Mouse (Mus musculus): Measurements from ENCODE around the gene Wdr45b. TPM values are rescaled to one million over a fixed set of nuclear protein-coding genes. Genes with fewer than 3 reads are reported as not detected.
"Not testable (repeated sequence)": the region's sequence is repeated elsewhere in the genome, so short reads cannot be mapped to it uniquely, and the experiment has no call there.

Gene Wdr45b
- 10 to 100 TPM; 33.4 to 34.2 TPM for total RNA-seq (2021)
- long read RNA-seq, experiment 1, transcript Wdr45b-201 (10 exons, 2,321 nt) = major isoform, 35 of 37 reads
- long read RNA-seq, experiment 1, partial matches to known transcripts = 0 of 37 reads
- long read RNA-seq, experiment 1, other reads (novel, unspliced or antisense) = 2 of 37 reads
- long read RNA-seq, experiment 2, transcript Wdr45b-201 (10 exons, 2,321 nt) = major isoform, 18 of 21 reads
- long read RNA-seq, experiment 2, partial matches to known transcripts = 0 of 21 reads
- long read RNA-seq, experiment 2, other reads (novel, unspliced or antisense) = 3 of 21 reads

GRCm38 (mm10) chr11:121354091-121354707 lies at the start of gene Wdr45b:
Gene Wdr45b, minus strand, starts transcription at chr11:121354445.
- peak; percentile 99 for DNase-seq

GRCm38 (mm10) chr11:121392405-121392804 lies 38.2 kb upstream of the Wdr45b start:
- DNase-seq = no peak

GRCm38 (mm10) chr11:121390793-121391192 lies 36.5 kb upstream of the Wdr45b start:
- DNase-seq = no peak

GRCm38 (mm10) chr11:121388554-121388945 lies 34.3 kb upstream of the Wdr45b start:
- DNase-seq = no peak

- peak; percentile 90 to 95 for DNase-seq
Observed at GRCm38 (mm10) chr11:121387750-121388553, 33.7 kb upstream of the Wdr45b start, which contains the start of gene Rab40b. Gene Rab40b, minus strand, starts transcription at chr11:121388251.

GRCm38 (mm10) chr11:121380294-121380693 lies 26.0 kb upstream of the Wdr45b start:
- DNase-seq = no peak

GRCm38 (mm10) chr11:121378644-121379043 lies 24.4 kb upstream of the Wdr45b start:
- DNase-seq = no peak

GRCm38 (mm10) chr11:121373305-121373704 lies 19.1 kb upstream of the Wdr45b start:
- DNase-seq = no peak

GRCm38 (mm10) chr11:121370337-121370994 lies 16.2 kb upstream of the Wdr45b start:
- no peak for DNase-seq

GRCm38 (mm10) chr11:121369622-121370021 lies 15.4 kb upstream of the Wdr45b start:
- peak in 1 of 2 experiments; percentile 29 for DNase-seq

GRCm38 (mm10) chr11:121368731-121369130 lies 14.5 kb upstream of the Wdr45b start:
- DNase-seq = no peak

- DNase-seq = no peak
Observed at GRCm38 (mm10) chr11:121367170-121367707, 13.0 kb upstream of the Wdr45b start.

GRCm38 (mm10) chr11:121362212-121362611 lies 8.0 kb upstream of the Wdr45b start:
- DNase-seq = peak; percentile 15 to 45

- peak; percentile 12 to 28 for DNase-seq
Observed at GRCm38 (mm10) chr11:121353326-121354090, 737 bp downstream of the Wdr45b start.

GRCm38 (mm10) chr11:121348727-121349126 lies 5.5 kb downstream of the Wdr45b start:
- not testable (repeated sequence) for DNase-seq

GRCm38 (mm10) chr11:121348166-121348565 lies 6.1 kb downstream of the Wdr45b start:
- no peak for DNase-seq

- peak; percentile 67 to 82 for DNase-seq
Observed at GRCm38 (mm10) chr11:121347036-121347435, 7.2 kb downstream of the Wdr45b start.

- not testable (repeated sequence) for DNase-seq
Observed at GRCm38 (mm10) chr11:121342423-121342822, 11.8 kb downstream of the Wdr45b start.

GRCm38 (mm10) chr11:121340287-121340686 lies 14.0 kb downstream of the Wdr45b start:
- no peak for DNase-seq

- no peak for DNase-seq
Observed at GRCm38 (mm10) chr11:121339647-121340046, 14.6 kb downstream of the Wdr45b start.

- DNase-seq = no peak
Observed at GRCm38 (mm10) chr11:121331641-121332040, 22.6 kb downstream of the Wdr45b start.

Data from heart, adult 18-20 months (tissue).